Mouse (Mus musculus) thymus, adult 2 months (tissue): ENCODE results near the gene Nckap1.

Experiments
- CTCF ChIP-seq: fragments of 200-500 bp; IDR thresholded peaks from 2 replicates; pipeline ENCODE4 v1.5.1; 2012; ENCODE audit warnings: mild to moderate bottlenecking, control low read depth, low read length, moderate library complexity, borderline replicate concordance; ENCODE audit not compliant: control insufficient read depth, poor library complexity, insufficient read depth; ENCODE audit errors: extremely low read depth
- POLR2A ChIP-seq: fragments of 200-500 bp; IDR thresholded peaks from 2 replicates; pipeline ENCODE4 v1.6.1; 2012; ENCODE audit warnings: mild to moderate bottlenecking, low read length, control low read depth, moderate library complexity; ENCODE audit not compliant: control insufficient read depth, poor library complexity, insufficient read depth; ENCODE audit errors: extremely low read depth

- TF ChIP-seq CTCF (no peak), POLR2A (no peak)
These were observed 1.8 kb downstream of the Nckap1 start for GRCm38 (mm10) chr2:80579253-80579891.
